Mouse (Mus musculus): ENCODE measurements around the gene Clic1. TPM values are rescaled to one million over a fixed set of nuclear protein-coding genes. Genes with fewer than 3 reads are reported as not detected.
"Not testable (repeated sequence)": the region's sequence is repeated elsewhere in the genome, so short reads cannot be mapped to it uniquely, and the experiment has no call there.

Gene Clic1
- polyA plus RNA-seq, 1 experiment from 2014 or later = 102 TPM

DNA sequence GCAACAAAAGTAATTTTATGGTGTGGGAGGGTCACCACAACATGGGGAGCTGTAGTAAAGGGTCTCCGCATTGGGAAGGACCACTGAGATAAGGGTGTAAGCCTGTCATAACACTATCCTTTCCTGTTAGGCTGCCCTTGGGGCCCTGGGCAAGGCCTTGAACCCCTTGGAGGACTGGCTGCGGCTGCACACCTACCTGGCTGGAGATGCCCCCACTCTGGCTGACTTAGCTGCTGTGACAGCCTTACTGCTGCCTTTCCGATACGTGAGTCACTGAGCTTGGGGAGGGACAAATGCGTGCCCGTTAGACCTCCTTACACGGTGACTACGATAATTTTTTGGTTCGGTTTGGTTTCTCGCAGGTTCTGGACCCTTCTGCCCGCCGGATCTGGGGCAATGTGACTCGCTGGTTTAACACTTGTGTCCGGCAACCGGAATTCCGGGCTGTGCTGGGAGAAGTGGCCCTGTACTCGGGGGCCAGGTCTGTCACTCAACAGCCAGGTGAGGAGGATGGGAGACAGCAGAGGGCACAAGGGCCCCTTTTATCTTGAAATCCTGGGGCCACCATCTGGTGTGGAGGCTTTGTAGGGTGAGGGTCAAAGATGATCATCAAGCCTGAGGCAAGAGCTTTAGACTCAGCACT, 45.6 kb upstream of the Clic1 start:
- peaks cover 49% of the 10 kb centered on the region for H3K36me3 ChIP-seq (replicated peaks; ENCODE audit: insufficient read depth, low read length)
- 88% methylated on average over 17 of the region's 17 CpGs for WGBS (ENCODE audit: insufficient replicate concordance)
- H3K4me2 ChIP-seq (ENCODE audit: low read depth, low read length) = 0 out of 2 replicates have a peak overlapping the region, but pooled peaks have one; percentile 7
- no peaks in the 10 kb centered on the region for H3K27me3 ChIP-seq (ENCODE audit: insufficient read depth, low read length)
- H3K4me3 ChIP-seq (ENCODE audit: low read depth, low read length) = no peak overlapping the region
- DNase-seq (no peak), ATAC-seq (no peak)
- peaks cover 25% of the 10 kb centered on the region for H3K4me1 ChIP-seq (ENCODE audit: insufficient read depth)
- no peaks in the 10 kb centered on the region for H3K9me3 ChIP-seq (ENCODE audit: low read length)
- H3K27ac ChIP-seq (ENCODE audit: low read depth) = no peak overlapping the region
- TF ChIP-seq EP300 (IDR thresholded peaks at IDR 0.05; ENCODE audit: low read depth) = no peak
- no peak for TF ChIP-seq CTCF (IDR thresholded peaks at IDR 0.05; ENCODE audit: low read depth)
- no peak overlapping the region for H3K9ac ChIP-seq (replicated peaks)

DNA sequence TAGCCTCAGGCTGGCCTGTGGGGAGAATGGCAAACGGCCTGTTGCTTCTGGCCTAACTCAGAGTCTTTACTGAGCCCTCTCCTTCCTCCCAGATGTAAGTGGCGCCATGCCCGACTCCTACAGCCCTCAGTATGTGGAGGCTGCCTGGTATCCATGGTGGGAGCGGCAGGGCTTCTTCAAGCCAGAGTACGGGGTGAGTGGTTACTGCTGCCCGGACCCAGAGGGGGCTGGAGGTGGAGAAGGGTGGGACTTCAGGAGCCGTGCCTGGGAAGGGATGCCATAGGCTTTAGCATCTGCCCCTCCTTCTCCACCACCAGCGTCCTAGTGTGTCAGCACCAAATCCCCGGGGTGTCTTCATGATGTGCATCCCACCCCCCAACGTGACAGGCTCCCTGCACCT, 44.6 kb upstream of the Clic1 start:
- peaks cover 18% of the 10 kb centered on the region for H3K4me1 ChIP-seq (ENCODE audit: insufficient read depth)
- WGBS (ENCODE audit: insufficient replicate concordance) = 88% methylated on average over 10 of the region's 10 CpGs
- no peaks in the 10 kb centered on the region for H3K9me3 ChIP-seq (ENCODE audit: low read length)
- H3K27me3 ChIP-seq (ENCODE audit: insufficient read depth, low read length) = no peaks in the 10 kb centered on the region
- peaks cover 55% of the 10 kb centered on the region for H3K36me3 ChIP-seq (replicated peaks; ENCODE audit: insufficient read depth, low read length)
- H3K9ac ChIP-seq (replicated peaks) = no peak overlapping the region
- no peak overlapping the region for H3K27ac ChIP-seq (ENCODE audit: low read depth)
- TF ChIP-seq CTCF (IDR thresholded peaks at IDR 0.05; ENCODE audit: low read depth) = no peak
- TF ChIP-seq EP300 (IDR thresholded peaks at IDR 0.05; ENCODE audit: low read depth) = no peak
- DNase-seq = no peak
- ATAC-seq = no peak
- no peak overlapping the region for H3K4me3 ChIP-seq (ENCODE audit: low read depth, low read length)
- no peak overlapping the region for H3K4me2 ChIP-seq (ENCODE audit: low read depth, low read length)

DNA sequence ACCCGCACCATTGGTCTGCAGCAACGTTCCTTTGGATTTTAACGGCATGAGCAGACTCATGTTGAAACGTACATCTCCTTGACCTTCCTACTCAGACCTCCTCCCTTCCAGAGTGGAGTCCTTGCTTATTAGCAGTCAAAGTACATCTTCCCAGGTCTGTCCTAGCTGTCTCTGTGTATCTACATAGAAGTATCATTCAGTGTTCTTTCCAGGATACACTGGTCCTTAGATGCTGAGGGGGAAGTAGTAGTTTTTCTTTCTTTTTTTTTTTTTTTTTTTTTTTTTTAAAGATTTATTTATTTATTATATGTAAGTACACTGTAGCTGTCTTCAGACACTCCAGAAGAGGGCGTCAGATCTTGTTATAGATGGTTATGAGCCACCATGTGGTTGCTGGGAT, 43.9 kb upstream of the Clic1 start:
- H3K4me1 ChIP-seq (ENCODE audit: insufficient read depth) = peaks cover 18% of the 10 kb centered on the region
- not testable (repeated sequence) for H3K27me3 ChIP-seq (ENCODE audit: insufficient read depth, low read length); H3K27ac ChIP-seq (ENCODE audit: low read depth); H3K9me3 ChIP-seq (ENCODE audit: low read length); H3K4me2 ChIP-seq (ENCODE audit: low read depth, low read length); H3K9ac ChIP-seq (replicated peaks); H3K4me3 ChIP-seq (ENCODE audit: low read depth, low read length); ATAC-seq; DNase-seq
- 94% methylated on average over 4 of the region's 5 CpGs for WGBS (ENCODE audit: insufficient replicate concordance)
- H3K36me3 ChIP-seq (replicated peaks; ENCODE audit: insufficient read depth, low read length) = peaks cover 62% of the 10 kb centered on the region

DNA sequence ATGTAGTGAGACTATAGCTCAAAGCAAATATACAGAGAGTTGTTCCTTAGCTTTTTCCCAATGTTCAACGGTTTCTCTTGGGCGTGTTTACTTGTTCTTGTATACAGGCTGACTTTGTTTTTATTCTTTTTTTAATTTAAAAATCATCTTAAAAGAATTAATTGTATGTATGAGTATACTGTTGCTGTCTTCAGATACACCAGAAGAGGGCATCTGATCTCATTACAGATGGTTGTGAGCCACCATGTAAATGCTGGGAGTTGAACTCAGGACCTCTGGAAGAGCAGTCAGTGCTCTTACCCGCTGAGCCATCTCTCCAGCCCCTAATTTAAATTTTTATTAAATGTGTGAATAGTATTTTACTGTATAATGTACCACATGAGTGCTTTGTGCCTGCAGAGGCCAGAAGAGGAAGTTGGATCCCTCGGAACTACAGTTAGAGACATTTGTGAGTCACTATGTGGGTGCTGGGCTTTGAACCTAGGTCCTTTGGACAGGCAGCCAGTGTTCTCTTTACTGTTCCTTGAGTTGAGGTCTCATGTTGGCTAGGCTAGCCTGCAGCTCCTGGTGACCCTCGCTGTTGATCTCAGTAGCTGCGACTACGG, 42.3 kb upstream of the Clic1 start:
- Histone ChIP-seq H3K27ac (ENCODE audit: low read depth) (no peak overlapping the region), H3K9me3 (ENCODE audit: low read length) (no peaks in the 10 kb centered on the region), H3K36me3 (replicated peaks; ENCODE audit: insufficient read depth, low read length) (peaks cover 78% of the 10 kb centered on the region), H3K4me1 (ENCODE audit: insufficient read depth) (peaks cover 13% of the 10 kb centered on the region), H3K4me2 (ENCODE audit: low read depth, low read length) (no peak overlapping the region), H3K9ac (replicated peaks) (no peak overlapping the region), H3K4me3 (ENCODE audit: low read depth, low read length) (no peak overlapping the region), H3K27me3 (ENCODE audit: insufficient read depth, low read length) (no peaks in the 10 kb centered on the region)
- ATAC-seq (no peak), DNase-seq (no peak)
- WGBS (ENCODE audit: insufficient replicate concordance) = 90% methylated on average over 7 of the region's 7 CpGs
- TF ChIP-seq EP300 (IDR thresholded peaks at IDR 0.05; ENCODE audit: low read depth) = no peak
- TF ChIP-seq CTCF (IDR thresholded peaks at IDR 0.05; ENCODE audit: low read depth) = peak; percentile 36

DNA sequence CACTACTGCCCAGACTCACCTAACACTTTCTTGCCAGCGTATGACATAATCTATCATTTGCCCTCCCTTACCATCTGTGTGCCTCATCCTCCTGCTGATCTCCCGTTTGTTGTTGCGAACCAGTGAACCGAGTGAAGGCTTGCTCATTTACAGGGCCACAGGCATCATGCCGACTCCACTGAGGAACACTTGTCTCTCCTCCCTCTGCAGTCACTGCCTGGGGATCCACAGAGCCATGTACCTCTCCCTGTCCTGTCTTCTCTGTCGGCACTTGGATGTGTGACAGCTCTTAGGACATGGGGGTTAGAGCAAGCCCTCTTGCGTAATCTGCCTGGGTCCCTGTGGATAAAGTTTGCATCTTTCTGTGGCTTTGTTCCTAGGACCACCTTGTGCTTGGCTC, 40.2 kb upstream of the Clic1 start:
- 87% methylated on average over 7 of the region's 7 CpGs for WGBS (ENCODE audit: insufficient replicate concordance)
- no peaks in the 10 kb centered on the region for H3K9me3 ChIP-seq (ENCODE audit: low read length)
- H3K4me1 ChIP-seq (ENCODE audit: insufficient read depth) = no peaks in the 10 kb centered on the region
- TF ChIP-seq EP300 (IDR thresholded peaks at IDR 0.05; ENCODE audit: low read depth) (no peak), CTCF (IDR thresholded peaks at IDR 0.05; ENCODE audit: low read depth) (no peak)
- DNase-seq (no peak), ATAC-seq (no peak)
- peaks cover 90% of the 10 kb centered on the region for H3K36me3 ChIP-seq (replicated peaks; ENCODE audit: insufficient read depth, low read length)
- no peak overlapping the region for H3K9ac ChIP-seq (replicated peaks)
- no peak overlapping the region for H3K4me2 ChIP-seq (ENCODE audit: low read depth, low read length)
- no peak overlapping the region for H3K27ac ChIP-seq (ENCODE audit: low read depth)
- H3K27me3 ChIP-seq (ENCODE audit: insufficient read depth, low read length) = no peaks in the 10 kb centered on the region
- H3K4me3 ChIP-seq (ENCODE audit: low read depth, low read length) = no peak overlapping the region

DNA sequence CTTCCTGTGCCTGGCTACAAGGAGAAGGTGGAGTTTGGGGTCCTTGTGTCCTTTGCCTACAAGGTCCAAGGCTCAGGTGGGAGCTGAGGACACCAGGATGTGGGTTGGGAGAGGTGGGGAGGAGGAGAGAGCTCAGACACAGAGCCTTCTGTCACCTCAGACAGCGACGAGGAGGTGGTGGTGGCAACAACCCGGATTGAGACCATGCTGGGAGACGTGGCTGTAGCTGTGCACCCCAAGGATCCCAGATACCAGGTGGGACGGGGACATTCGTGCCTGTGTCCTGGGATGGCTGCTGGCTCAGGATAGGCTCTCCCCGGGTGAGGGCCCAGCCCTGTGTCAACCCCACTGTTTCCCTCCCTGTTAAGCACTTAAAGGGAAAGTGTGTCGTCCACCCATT, 38.3 kb upstream of the Clic1 start:
- no peak for DNase-seq

More for the DNA sequence above, 38.3 kb upstream of the Clic1 start:
- Histone ChIP-seq H3K36me3 (replicated peaks; ENCODE audit: insufficient read depth, low read length) (peaks cover 93% of the 10 kb centered on the region), H3K9me3 (ENCODE audit: low read length) (no peaks in the 10 kb centered on the region), H3K27ac (ENCODE audit: low read depth) (no peak overlapping the region), H3K4me3 (ENCODE audit: low read depth, low read length) (no peak overlapping the region), H3K9ac (replicated peaks) (no peak overlapping the region), H3K4me1 (ENCODE audit: insufficient read depth) (no peaks in the 10 kb centered on the region), H3K27me3 (ENCODE audit: insufficient read depth, low read length) (no peaks in the 10 kb centered on the region), H3K4me2 (ENCODE audit: low read depth, low read length) (no peak overlapping the region)
- no peak for TF ChIP-seq EP300 (IDR thresholded peaks at IDR 0.05; ENCODE audit: low read depth)
- 88% methylated on average over 8 of the region's 8 CpGs for WGBS (ENCODE audit: insufficient replicate concordance)
- no peak for ATAC-seq

Data from liver, postnatal 0 days (tissue).